Mouse (Mus musculus) lung, postnatal 0 days (tissue): Measurements from ENCODE around the gene Tmem8.

Experiments used
- CTCF ChIP-seq: IDR thresholded peaks from 2 replicates; pipeline ENCODE4 v1.5.1; 2016; ENCODE audit warnings: antibody characterized with exemption, mild to moderate bottlenecking
- EP300 ChIP-seq: IDR thresholded peaks from 2 replicates; pipeline ENCODE4 v1.6.1; 2016; ENCODE audit warnings: antibody characterized with exemption, mild to moderate bottlenecking, control low read depth

DNA sequence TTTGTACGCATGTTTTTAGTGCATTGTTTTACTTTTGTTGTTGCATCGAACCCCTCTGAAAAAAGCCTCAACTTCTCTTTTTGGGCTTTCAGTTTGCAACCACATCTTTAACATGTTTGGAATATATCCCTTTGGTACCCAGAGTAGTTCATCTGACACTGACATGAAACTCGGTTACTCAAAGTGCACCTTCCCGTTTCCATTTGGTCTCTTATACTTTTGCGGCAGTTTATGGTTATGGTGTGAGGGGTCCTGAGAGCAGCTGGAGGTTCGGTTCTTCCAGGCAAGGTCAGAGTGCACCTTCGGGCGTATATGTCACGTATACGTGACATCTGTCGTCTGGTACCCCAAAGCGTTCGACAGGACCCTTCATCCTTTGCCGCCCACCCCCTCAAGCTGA lies 348 bp upstream of the Tmem8 start:
- TF ChIP-seq CTCF (no peak), EP300 (no peak)
